Mouse (Mus musculus) ovary, postnatal 14 days (tissue): ENCODE data around the gene Vmn1r237.

Experiments used
- DNase-seq: peaks from one replicate; pipeline ENCODE4 v3.0.0; 2022; ENCODE audit warnings: low spot score

Gene Vmn1r237

GRCm38 (mm10) chr17:21311565-21311964 is at the start of gene Vmn1r237:
Gene Vmn1r237, plus strand, starts transcription at chr17:21311865.
- no peak for DNase-seq

- DNase-seq, result peak; percentile 34
These were observed 39.6 kb upstream of the Vmn1r237 start for GRCm38 (mm10) chr17:21272103-21272502.

- DNase-seq, result no peak
These were observed 29.0 kb upstream of the Vmn1r237 start, which contains the start of gene Vmn1r236 for GRCm38 (mm10) chr17:21282642-21283041. Gene Vmn1r236, plus strand, starts transcription at chr17:21282942.

GRCm38 (mm10) chr17:21284395-21284794 is 27.3 kb upstream of the Vmn1r237 start:
- DNase-seq, result no peak

- no peak for DNase-seq
These were observed 22.0 kb upstream of the Vmn1r237 start for GRCm38 (mm10) chr17:21289695-21290094.
